Mouse (Mus musculus): ENCODE results near the gene Stx16. TPM values are rescaled to one million over a fixed set of nuclear protein-coding genes. Genes with fewer than 3 reads are reported as not detected.

The Stx16 gene
- total and polyA plus RNA-seq, 2 experiments from 2014 or later, result 10.5 to 35.4 TPM

GRCm38 (mm10) chr2:174123731-174124130 is 47.6 kb downstream of the Stx16 start:
- H3K36me3 ChIP-seq (ENCODE audit: insufficient read depth, low read length), result peaks cover 22% of the 10 kb centered on the region; the same call in 1 of the 2 replicates
- no peak overlapping the region for H3K27ac ChIP-seq (ENCODE audit: low read depth, low read length)
- H3K4me2 ChIP-seq (ENCODE audit: low read depth, low read length, poor library complexity, severe bottlenecking), result no peak overlapping the region
- ATAC-seq (ENCODE audit: low FRiP score) (no peak), DNase-seq (ENCODE audit: low spot score) (no peak)
- WGBS, result 58% methylated on average over 3 of the region's 3 CpGs
- H3K9me3 ChIP-seq (ENCODE audit: low read length), result no peaks in the 10 kb centered on the region
- H3K9ac ChIP-seq (replicated peaks; ENCODE audit: low read length, poor library complexity, severe bottlenecking), result no peak overlapping the region
- TF ChIP-seq CTCF (IDR thresholded peaks at IDR 0.05), result no peak
- no peak overlapping the region for H3K4me3 ChIP-seq (ENCODE audit: low read depth, low read length)
- no peaks in the 10 kb centered on the region for H3K4me1 ChIP-seq (ENCODE audit: insufficient read depth, low read length)
- H3K27me3 ChIP-seq (ENCODE audit: insufficient read depth, low read length), result no peaks in the 10 kb centered on the region

- no peaks in the 10 kb centered on the region for H3K27me3 ChIP-seq (ENCODE audit: insufficient read depth, low read length)
- H3K36me3 ChIP-seq (ENCODE audit: insufficient read depth, low read length), result peaks cover 6% of the 10 kb centered on the region; the same call in 1 of the 2 replicates
- H3K4me1 ChIP-seq (ENCODE audit: insufficient read depth, low read length), result no peaks in the 10 kb centered on the region
- peak overlapping the region; percentile 23 for H3K4me2 ChIP-seq (ENCODE audit: low read depth, low read length, poor library complexity, severe bottlenecking)
- H3K9me3 ChIP-seq (ENCODE audit: low read length), result no peaks in the 10 kb centered on the region
- 6% methylated on average over 18 of the region's 21 CpGs for WGBS
- no peak overlapping the region; the same call in 1 of the 2 replicates for H3K9ac ChIP-seq (replicated peaks; ENCODE audit: low read length, poor library complexity, severe bottlenecking)
- no peak overlapping the region for H3K4me3 ChIP-seq (ENCODE audit: low read depth, low read length)
- 0 out of 2 replicates have a peak overlapping the region, but pooled peaks have one; percentile 32 for H3K27ac ChIP-seq (ENCODE audit: low read depth, low read length)
- TF ChIP-seq CTCF (IDR thresholded peaks at IDR 0.05), result no peak
- peak; percentile 90 for ATAC-seq (ENCODE audit: low FRiP score)
- DNase-seq (ENCODE audit: low spot score), result peak; percentile 81
Observed at GRCm38 (mm10) chr2:174126522-174127375, 50.6 kb downstream of the Stx16 start.

GRCm38 (mm10) chr2:174127376-174127713 is 51.2 kb downstream of the Stx16 start:
- H3K4me3 ChIP-seq (ENCODE audit: low read depth, low read length), result no peak overlapping the region
- no peaks in the 10 kb centered on the region for H3K9me3 ChIP-seq (ENCODE audit: low read length)
- H3K9ac ChIP-seq (replicated peaks; ENCODE audit: low read length, poor library complexity, severe bottlenecking), result no peak overlapping the region
- peak overlapping the region; percentile 13; the same call in 1 of the 2 replicates for H3K27ac ChIP-seq (ENCODE audit: low read depth, low read length)
- peaks cover 2% of the 10 kb centered on the region; the same call in 1 of the 2 replicates for H3K36me3 ChIP-seq (ENCODE audit: insufficient read depth, low read length)
- 13% methylated on average over 6 of the region's 6 CpGs for WGBS
- no peaks in the 10 kb centered on the region for H3K4me1 ChIP-seq (ENCODE audit: insufficient read depth, low read length)
- peak overlapping the region; percentile 23; the same call in 1 of the 2 replicates for H3K4me2 ChIP-seq (ENCODE audit: low read depth, low read length, poor library complexity, severe bottlenecking)
- TF ChIP-seq CTCF (IDR thresholded peaks at IDR 0.05), result no peak
- ATAC-seq (ENCODE audit: low FRiP score) (no peak; the same call in 1 of the 2 replicates), DNase-seq (ENCODE audit: low spot score) (no peak)
- no peaks in the 10 kb centered on the region for H3K27me3 ChIP-seq (ENCODE audit: insufficient read depth, low read length)

GRCm38 (mm10) chr2:174128926-174129325 is 52.8 kb downstream of the Stx16 start:
- no peak for TF ChIP-seq CTCF (IDR thresholded peaks at IDR 0.05)
- Histone ChIP-seq H3K36me3 (ENCODE audit: insufficient read depth, low read length) (no peaks in the 10 kb centered on the region), H3K27me3 (ENCODE audit: insufficient read depth, low read length) (no peaks in the 10 kb centered on the region), H3K4me3 (ENCODE audit: low read depth, low read length) (no peak overlapping the region), H3K27ac (ENCODE audit: low read depth, low read length) (no peak overlapping the region), H3K9me3 (ENCODE audit: low read length) (no peaks in the 10 kb centered on the region), H3K4me1 (ENCODE audit: insufficient read depth, low read length) (no peaks in the 10 kb centered on the region), H3K4me2 (ENCODE audit: low read depth, low read length, poor library complexity, severe bottlenecking) (no peak overlapping the region), H3K9ac (replicated peaks; ENCODE audit: low read length, poor library complexity, severe bottlenecking) (no peak overlapping the region)
- no peak for ATAC-seq (ENCODE audit: low FRiP score)
- DNase-seq (ENCODE audit: low spot score), result no peak
- 82% methylated on average over 6 of the region's 6 CpGs for WGBS

- Histone ChIP-seq H3K36me3 (ENCODE audit: insufficient read depth, low read length) (no peaks in the 10 kb centered on the region), H3K4me3 (ENCODE audit: low read depth, low read length) (no peak overlapping the region), H3K4me2 (ENCODE audit: low read depth, low read length, poor library complexity, severe bottlenecking) (no peak overlapping the region), H3K9ac (replicated peaks; ENCODE audit: low read length, poor library complexity, severe bottlenecking) (no peak overlapping the region), H3K4me1 (ENCODE audit: insufficient read depth, low read length) (no peaks in the 10 kb centered on the region), H3K27me3 (ENCODE audit: insufficient read depth, low read length) (no peaks in the 10 kb centered on the region), H3K27ac (ENCODE audit: low read depth, low read length) (no peak overlapping the region), H3K9me3 (ENCODE audit: low read length) (no peaks in the 10 kb centered on the region)
- TF ChIP-seq CTCF (IDR thresholded peaks at IDR 0.05), result no peak
- 94% methylated on average over 8 of the region's 8 CpGs for WGBS
- ATAC-seq (ENCODE audit: low FRiP score) (no peak), DNase-seq (ENCODE audit: low spot score) (no peak)
Observed at GRCm38 (mm10) chr2:174130468-174131097, 54.5 kb downstream of the Stx16 start.
